8 mouse cellular contexts compared by ENCODE assay signal in the genomic region with DNA sequence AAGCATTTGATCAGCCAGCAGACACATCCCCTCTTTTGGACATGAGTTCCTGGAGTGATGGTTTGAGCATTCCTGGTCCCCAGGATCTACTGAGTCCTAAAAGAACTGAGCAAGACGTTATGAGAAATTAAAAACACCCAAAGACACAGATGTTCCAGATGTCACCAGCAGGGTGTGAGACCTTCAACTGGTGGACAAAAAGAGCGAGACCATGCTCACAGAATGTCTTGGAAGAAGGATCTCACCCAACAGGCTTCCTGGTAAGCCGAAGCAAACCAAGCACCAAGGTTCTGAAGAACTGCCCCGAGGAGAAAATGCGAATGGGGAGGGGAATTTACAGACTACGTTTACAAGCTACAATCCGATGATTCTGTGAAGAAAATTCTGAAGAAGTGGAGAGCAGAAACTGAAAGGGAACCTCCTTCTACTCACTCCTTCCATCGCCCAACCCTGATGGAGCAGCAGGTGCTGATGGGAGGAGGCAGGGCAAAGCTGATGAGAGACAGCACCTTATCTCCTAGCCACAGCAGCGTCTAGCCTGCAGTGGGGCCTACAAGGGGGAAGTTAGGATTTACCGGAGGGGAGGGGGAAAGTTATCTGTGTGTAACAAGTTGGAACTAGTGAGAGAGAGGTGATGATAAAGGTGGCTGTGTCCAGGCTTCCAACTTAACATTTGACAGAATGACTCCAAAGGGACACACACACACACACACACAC. TPM values are rescaled to one million over a fixed set of nuclear protein-coding genes. Genes with fewer than 3 reads are reported as not detected.
DNase-seq lines count a peak whose midpoint lies in the region; ATAC-seq and TF ChIP-seq lines count a peak whose summit lies in the region.

No protein-coding gene starts in this region.

- H3K9me3 ChIP-seq in erythroblast, embryonic 14.5 days (ENCODE audit: control insufficient read depth, low read length) = no peaks in the 10 kb centered on the region
- H3K9me3 ChIP-seq in lung, embryonic 14.5 days (ENCODE audit: low read depth, low read length) = no peaks in the 10 kb centered on the region

- peak; percentile 7 for DNase-seq in kidney, adult 2 months
- no peak for DNase-seq in kidney, postnatal 14 days
- no peak for DNase-seq in lung, embryonic 14.5 days
- peak; percentile 13 for DNase-seq in thymus, postnatal 0 days (ENCODE audit: low spot score)
- DNase-seq in retina, embryonic 14.5 days (ENCODE audit: low spot score) = no peak
- DNase-seq in adrenal gland, adult 2 months = no peak
- DNase-seq in testis, postnatal 14 days (ENCODE audit: low spot score) = no peak

- H3K27ac ChIP-seq in kidney, adult 2 months (ENCODE audit: insufficient read depth, low read depth, low read length) = peak overlapping the region; percentile 91
- H3K27ac ChIP-seq in lung, embryonic 14.5 days (ENCODE audit: low read depth) = no peak overlapping the region

- H3K27me3 ChIP-seq in kidney, adult 2 months (replicated peaks; ENCODE audit: control insufficient read depth, insufficient read depth, low read length) = no peaks in the 10 kb centered on the region
- H3K27me3 ChIP-seq in erythroblast, embryonic 14.5 days (ENCODE audit: control insufficient read depth) = peaks cover 9% of the 10 kb centered on the region
- no peaks in the 10 kb centered on the region for H3K27me3 ChIP-seq in lung, embryonic 14.5 days (ENCODE audit: insufficient read depth, low read length)

- peak; percentile 82 for ATAC-seq in lung, embryonic 14.5 days (ENCODE audit: insufficient read depth)

- 69% methylated on average over 10 of the region's 10 CpGs for WGBS in kidney, adult 2 months
- 55% methylated on average over 10 of the region's 10 CpGs for WGBS in lung, embryonic 14.5 days

- TF ChIP-seq CTCF in kidney, adult 2 months (conservative IDR thresholded peaks at IDR 0.05; ENCODE audit: insufficient read depth, insufficient read length, low read depth, low read length) = no peak
- no peak for TF ChIP-seq CTCF in lung, embryonic 14.5 days (IDR thresholded peaks at IDR 0.05; ENCODE audit: low read depth)

- no peaks in the 10 kb centered on the region for H3K36me3 ChIP-seq in kidney, adult 2 months (ENCODE audit: control insufficient read depth, insufficient read depth, low read length)
- peaks cover 2% of the 10 kb centered on the region; the same call in 1 of the 2 replicates for H3K36me3 ChIP-seq in erythroblast, embryonic 14.5 days (ENCODE audit: control insufficient read depth)
- H3K36me3 ChIP-seq in lung, embryonic 14.5 days (ENCODE audit: insufficient read depth) = no peaks in the 10 kb centered on the region

- peaks cover 14% of the 10 kb centered on the region; the same call in 1 of the 2 replicates for H3K4me1 ChIP-seq in kidney, adult 2 months (ENCODE audit: control insufficient read depth, insufficient read depth, low read length)
- peaks cover 68% of the 10 kb centered on the region for H3K4me1 ChIP-seq in erythroblast, embryonic 14.5 days (ENCODE audit: control insufficient read depth)
- no peaks in the 10 kb centered on the region for H3K4me1 ChIP-seq in lung, embryonic 14.5 days (ENCODE audit: insufficient read depth)

- no peak overlapping the region; the same call in 1 of the 2 replicates for H3K4me2 ChIP-seq in lung, embryonic 14.5 days

- H3K4me3 ChIP-seq in kidney, adult 2 months (ENCODE audit: insufficient read depth, low read depth, low read length) = no peak overlapping the region
- H3K4me3 ChIP-seq in erythroblast, embryonic 14.5 days (replicated peaks) = peak overlapping the region; percentile 65
- no peak overlapping the region for H3K4me3 ChIP-seq in lung, embryonic 14.5 days (ENCODE audit: low read depth, low read length)

- no peak overlapping the region for H3K9ac ChIP-seq in lung, embryonic 14.5 days

- no peak for TF ChIP-seq POLR2A in kidney, adult 2 months (IDR thresholded peaks at IDR 0.05; ENCODE audit: low read depth, low read length)

RNA-seq across cellular contexts. Expression of gene Samd7, which starts 19.4 kb away (rescaled TPM):
- polyA plus RNA-seq in kidney, adult 2 months (2012; rRNA removed) = not detected in 2 replicates
- not detected in 2 replicates for polyA plus RNA-seq in erythroblast, embryonic 14.5 days (2012)
- polyA plus RNA-seq in lung, embryonic 14.5 days (2014; fragmentation: Nextera tagmentation; extraction: Ambion mirVana) = not detected in 2 replicates
- 0.08 TPM in 1 of 2 replicates, not detected in the other for polyA plus RNA-seq in thymus, postnatal 0 days (2015; fragmentation: Nextera tagmentation; extraction: Ambion mirVana)
- total RNA-seq in adrenal gland, adult 2 months (2021) = not detected
- polyA plus RNA-seq in adrenal gland, adult 2 months (2012; rRNA removed) = 0.06 TPM in 1 of 2 replicates, not detected in the other

RNA-seq across cellular contexts. Expression of gene Sec62, which starts 27.2 kb away (rescaled TPM):
- 40.0 and 52.0 TPM in 2 replicates for polyA plus RNA-seq in kidney, adult 2 months (2012; rRNA removed)
- polyA plus RNA-seq in erythroblast, embryonic 14.5 days (2012) = 9.4 and 10.1 TPM in 2 replicates
- 76.4 and 94.7 TPM in 2 replicates for polyA plus RNA-seq in lung, embryonic 14.5 days (2014; fragmentation: Nextera tagmentation; extraction: Ambion mirVana)
- 120 and 125 TPM in 2 replicates for polyA plus RNA-seq in thymus, postnatal 0 days (2015; fragmentation: Nextera tagmentation; extraction: Ambion mirVana)
- total RNA-seq in adrenal gland, adult 2 months (2021) = 100 to 1,000 TPM in 1 of 2 experiments, 10 to 100 TPM in 1; 87.2 to 109 TPM
- 9.4 and 11.3 TPM in 2 replicates for polyA plus RNA-seq in adrenal gland, adult 2 months (2012; rRNA removed)

Comparison
In these comparisons a context has a peak if more than half of its experiments do, and no peak if none do; other contexts are left out.
1. DNase-seq: peak in kidney, adult 2 months (single experiment) and thymus, postnatal 0 days (single experiment); none in kidney, postnatal 14 days (single experiment), lung, embryonic 14.5 days (single experiment), retina, embryonic 14.5 days (single experiment), adrenal gland, adult 2 months (single experiment) and testis, postnatal 14 days (single experiment).